Mouse (Mus musculus) embryonic facial prominence, embryonic 14.5 days (tissue): ENCODE measurements around the gene Pou2f3. TPM values are rescaled to one million over a fixed set of nuclear protein-coding genes. Genes with fewer than 3 reads are reported as not detected.
A peak's percentile ranks its signal among the peaks of the same experiment; 100 is the strongest.
"Not testable (repeated sequence)": the region's sequence is repeated elsewhere in the genome, so short reads cannot be mapped to it uniquely, and the experiment has no call there.

Experiments
- ATAC-seq: fragments of 200-750 bp; cut with Nextera tagmentation; 2 replicates; pipeline ENCODE4 v1.8.0; 2017; ENCODE audit warnings: low read depth, moderate number of reproducible peaks, moderate TSS enrichment
- DNase-seq: peaks from one replicate; pipeline ENCODE4 v3.0.0-alpha.2; 2015; ENCODE audit warnings: low spot score
- H3K27ac ChIP-seq: fragments of 300-500 bp; sonication (generic); replicated peaks from 2 replicates; pipeline ENCODE4 v1.5.1; 2014; ENCODE audit warnings: low read depth, mild to moderate bottlenecking, low read length, moderate library complexity
- H3K27me3 ChIP-seq: fragments of 300-500 bp; sonication (generic); replicated peaks from 2 replicates; pipeline ENCODE4 v1.6.1; 2014; ENCODE audit warnings: low read length; ENCODE audit not compliant: control insufficient read depth, insufficient read depth
- H3K36me3 ChIP-seq: fragments of 300-500 bp; sonication (generic); 2 replicates; pipeline ENCODE4 v1.6.1; 2014; ENCODE audit warnings: low read length, mixed read lengths; ENCODE audit not compliant: control insufficient read depth, insufficient read depth
- H3K4me1 ChIP-seq: fragments of 300-500 bp; sonication (generic); 2 replicates; pipeline ENCODE4 v1.6.1; 2014; ENCODE audit warnings: antibody characterized with exemption, low read length; ENCODE audit not compliant: control insufficient read depth, insufficient read depth
- H3K4me2 ChIP-seq: fragments of 300-500 bp; sonication (generic); 2 replicates; pipeline ENCODE4 v1.6.1; 2014; ENCODE audit warnings: low read depth, mild to moderate bottlenecking, low read length, moderate library complexity, mixed read lengths
- H3K4me3 ChIP-seq: fragments of 300-500 bp; sonication (generic); 2 replicates; pipeline ENCODE4 v1.5.1; 2014; ENCODE audit warnings: low read depth, mild to moderate bottlenecking, low read length
- H3K9ac ChIP-seq: fragments of 300-500 bp; sonication (generic); 2 replicates; pipeline ENCODE4 v1.6.1; 2014; ENCODE audit warnings: low read depth, mild to moderate bottlenecking, low read length, moderate library complexity, mixed read lengths
- H3K9me3 ChIP-seq: fragments of 300-500 bp; sonication (generic); 2 replicates; pipeline ENCODE4 v1.6.1; 2016; ENCODE audit warnings: low read length; ENCODE audit not compliant: control insufficient read depth
- WGBS: fragments of 180-500 bp; shearing (Covaris S2); extraction: QIAGEN DNeasy Blood & Tissue Kit; methylation state at CpG from one replicate; pipeline ENCODE4 v1.1.7; 2014; 5-methylcytosine and 5-hydroxymethylcytosine counted together
- polyA plus RNA-seq: library from polyadenylated mRNA; unstranded; fragments of >200 nt; fragmentation: Nextera tagmentation; extraction: Ambion mirVana; gene quantifications from 2 replicates; pipeline ENCODE4 v1.2.1, GENCODE M21; 2014

The Pou2f3 gene
- polyA plus RNA-seq, 1 experiment from 2014 or later = 3.8 TPM

DNA sequence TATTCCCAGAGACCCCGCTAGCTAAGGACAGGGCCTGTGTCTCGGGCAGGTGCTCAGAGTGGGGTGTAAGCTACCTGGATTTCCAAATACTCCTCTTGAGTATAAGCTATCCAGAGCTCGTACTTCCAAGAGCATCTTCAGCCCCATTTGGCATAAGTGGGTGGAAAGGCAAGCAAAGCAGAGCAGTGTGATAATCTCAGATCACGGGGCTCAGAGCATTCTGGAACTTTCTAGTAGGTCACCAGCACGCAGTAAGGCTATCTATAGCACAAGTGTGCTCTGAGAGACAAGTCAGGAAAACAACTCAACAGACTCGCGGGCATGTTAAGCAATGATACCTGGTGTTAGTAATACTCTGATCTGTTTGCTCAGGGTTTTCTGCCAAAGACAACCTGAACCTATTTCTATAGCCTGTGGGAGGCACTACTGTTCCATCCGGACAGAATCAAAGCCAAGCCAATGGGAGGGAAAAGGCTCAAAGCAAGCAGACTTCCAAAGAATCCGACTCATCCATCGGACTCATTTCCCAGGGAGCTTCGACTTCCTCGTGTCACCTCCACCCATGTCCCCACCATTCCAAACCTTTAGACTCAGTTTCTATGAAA lies 65.9 kb downstream of the Pou2f3 start:
- no peak for ATAC-seq
- no peak overlapping the region for H3K4me2 ChIP-seq
- H3K4me1 ChIP-seq = no peaks in the 10 kb centered on the region
- no peak overlapping the region for H3K4me3 ChIP-seq
- H3K9me3 ChIP-seq = no peaks in the 10 kb centered on the region
- no peaks in the 10 kb centered on the region for H3K27me3 ChIP-seq
- peak; percentile 30 for DNase-seq
- H3K9ac ChIP-seq = no peak overlapping the region
- no peak overlapping the region for H3K27ac ChIP-seq
- no peaks in the 10 kb centered on the region for H3K36me3 ChIP-seq
- 70% methylated on average over 12 of the region's 12 CpGs for WGBS

- Histone ChIP-seq H3K4me3 (no peak overlapping the region), H3K4me2 (no peak overlapping the region), H3K9me3 (no peaks in the 10 kb centered on the region), H3K4me1 (no peaks in the 10 kb centered on the region), H3K27me3 (no peaks in the 10 kb centered on the region), H3K27ac (no peak overlapping the region), H3K36me3 (no peaks in the 10 kb centered on the region), H3K9ac (no peak overlapping the region)
- ATAC-seq = peak; percentile 53; the same call in 1 of the 2 replicates
- 6% methylated on average over 4 of the region's 4 CpGs for WGBS
- peak; percentile 79 for DNase-seq
Measured at GRCm38 (mm10) chr9:43141839-43142238, 68.3 kb downstream of the Pou2f3 start.

- Histone ChIP-seq H3K4me2 (no peak overlapping the region), H3K4me1 (no peaks in the 10 kb centered on the region), H3K27ac (no peak overlapping the region), H3K27me3 (no peaks in the 10 kb centered on the region), H3K4me3 (no peak overlapping the region), H3K9ac (no peak overlapping the region), H3K9me3 (no peaks in the 10 kb centered on the region), H3K36me3 (no peaks in the 10 kb centered on the region)
- DNase-seq (no peak), ATAC-seq (no peak)
- WGBS = 80% methylated on average over 3 of the region's 3 CpGs
Measured at GRCm38 (mm10) chr9:43133525-43133924, 76.6 kb downstream of the Pou2f3 start.

- H3K9ac ChIP-seq = no peak overlapping the region
- no peak overlapping the region for H3K4me3 ChIP-seq
- WGBS = 26% methylated on average over 4 of the region's 4 CpGs
- no peak overlapping the region for H3K4me2 ChIP-seq
- no peaks in the 10 kb centered on the region for H3K36me3 ChIP-seq
- H3K4me1 ChIP-seq = no peaks in the 10 kb centered on the region
- no peak overlapping the region for H3K27ac ChIP-seq
- no peaks in the 10 kb centered on the region for H3K9me3 ChIP-seq
- peak; percentile 39 for DNase-seq
- H3K27me3 ChIP-seq = no peaks in the 10 kb centered on the region
- ATAC-seq = peak; percentile 45; the same call in 1 of the 2 replicates
Measured at GRCm38 (mm10) chr9:43132380-43132779, 77.8 kb downstream of the Pou2f3 start.

GRCm38 (mm10) chr9:43131940-43132339 lies 78.2 kb downstream of the Pou2f3 start:
- Histone ChIP-seq H3K36me3 (no peaks in the 10 kb centered on the region), H3K9ac (no peak overlapping the region), H3K9me3 (no peaks in the 10 kb centered on the region), H3K27me3 (no peaks in the 10 kb centered on the region), H3K4me3 (no peak overlapping the region), H3K4me1 (no peaks in the 10 kb centered on the region), H3K27ac (no peak overlapping the region), H3K4me2 (no peak overlapping the region)
- peak; percentile 42; the same call in 1 of the 2 replicates for ATAC-seq
- DNase-seq = no peak
- 60% methylated on average over 5 of the region's 5 CpGs for WGBS

GRCm38 (mm10) chr9:43130684-43131083 lies 79.5 kb downstream of the Pou2f3 start:
- no peaks in the 10 kb centered on the region for H3K36me3 ChIP-seq
- WGBS = 89% methylated on average over 2 of the region's 2 CpGs
- H3K27me3 ChIP-seq = no peaks in the 10 kb centered on the region
- no peaks in the 10 kb centered on the region for H3K4me1 ChIP-seq
- ATAC-seq = no peak
- H3K27ac ChIP-seq = no peak overlapping the region
- no peak overlapping the region for H3K4me3 ChIP-seq
- no peak overlapping the region for H3K4me2 ChIP-seq
- no peak overlapping the region for H3K9ac ChIP-seq
- no peaks in the 10 kb centered on the region for H3K9me3 ChIP-seq
- no peak for DNase-seq

- WGBS = 61% methylated on average over 10 of the region's 10 CpGs
- Histone ChIP-seq H3K4me1 (no peaks in the 10 kb centered on the region), H3K4me2 (no peak overlapping the region), H3K9ac (no peak overlapping the region), H3K4me3 (no peak overlapping the region), H3K9me3 (no peaks in the 10 kb centered on the region), H3K36me3 (no peaks in the 10 kb centered on the region), H3K27me3 (no peaks in the 10 kb centered on the region), H3K27ac (no peak overlapping the region)
- no peak for DNase-seq
- ATAC-seq = no peak
Measured at GRCm38 (mm10) chr9:43127101-43127787, 82.9 kb downstream of the Pou2f3 start.

DNA sequence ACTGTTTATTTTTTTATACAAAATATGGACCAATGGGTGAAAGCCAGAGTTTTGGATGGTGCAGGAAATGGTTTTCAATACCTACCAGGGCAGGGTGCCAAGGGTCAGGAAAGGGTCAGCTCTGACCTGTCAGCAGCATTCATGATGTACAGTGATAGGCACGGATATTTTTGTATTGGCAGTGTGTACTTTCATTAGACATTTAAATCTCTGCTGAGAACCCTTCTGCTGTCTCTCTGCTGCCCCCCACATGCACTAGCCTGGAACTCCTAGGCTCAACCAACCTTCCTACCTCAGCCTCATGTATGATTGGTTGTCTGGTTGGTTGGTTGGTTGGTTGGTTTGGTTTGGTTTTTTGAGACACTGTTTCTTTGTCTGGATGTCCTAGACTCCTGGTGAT lies 87.8 kb downstream of the Pou2f3 start:
- ATAC-seq (no peak), DNase-seq (no peak)
- Histone ChIP-seq H3K36me3 (no peaks in the 10 kb centered on the region), H3K4me1 (no peaks in the 10 kb centered on the region), H3K27ac (no peak overlapping the region), H3K4me2 (no peak overlapping the region), H3K9me3 (no peaks in the 10 kb centered on the region), H3K27me3 (no peaks in the 10 kb centered on the region), H3K9ac (no peak overlapping the region), H3K4me3 (no peak overlapping the region)
- WGBS = 36% methylated on average over 1 of the region's 1 CpGs

DNA sequence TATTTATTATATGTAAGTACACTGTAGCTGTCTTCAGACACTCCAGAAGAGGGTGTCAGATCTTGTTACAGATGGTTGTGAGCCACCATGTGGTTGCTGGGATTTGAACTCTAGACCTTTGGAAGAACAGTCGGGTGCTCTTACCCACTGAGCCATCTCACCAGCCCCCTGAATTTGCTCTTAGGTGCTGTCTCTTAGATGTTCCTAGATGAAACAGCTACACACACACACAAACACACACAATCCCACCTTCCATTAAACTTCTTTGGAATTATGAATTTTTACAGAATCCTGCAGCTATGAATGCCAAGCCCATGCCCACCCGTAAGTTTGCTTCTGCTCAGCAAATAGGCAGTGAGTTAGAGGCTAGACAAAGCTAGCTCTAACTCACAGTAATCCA lies 88.2 kb downstream of the Pou2f3 start:
- not testable (repeated sequence) for DNase-seq, H3K4me3 ChIP-seq, H3K9ac ChIP-seq, H3K4me2 ChIP-seq, H3K36me3 ChIP-seq, H3K27me3 ChIP-seq, H3K4me1 ChIP-seq, ATAC-seq, H3K9me3 ChIP-seq, H3K27ac ChIP-seq
- WGBS = 86% methylated on average over 2 of the region's 2 CpGs
